Mouse (Mus musculus): ENCODE results near the gene Olfr1314. TPM values are rescaled to one million over a fixed set of nuclear protein-coding genes. Genes with fewer than 3 reads are reported as not detected.

The Olfr1314 gene
- polyA plus RNA-seq (2015; fragmentation: Nextera tagmentation; extraction: Ambion mirVana), result 0.05 TPM in 1 of 2 replicates, not detected in the other

DNA sequence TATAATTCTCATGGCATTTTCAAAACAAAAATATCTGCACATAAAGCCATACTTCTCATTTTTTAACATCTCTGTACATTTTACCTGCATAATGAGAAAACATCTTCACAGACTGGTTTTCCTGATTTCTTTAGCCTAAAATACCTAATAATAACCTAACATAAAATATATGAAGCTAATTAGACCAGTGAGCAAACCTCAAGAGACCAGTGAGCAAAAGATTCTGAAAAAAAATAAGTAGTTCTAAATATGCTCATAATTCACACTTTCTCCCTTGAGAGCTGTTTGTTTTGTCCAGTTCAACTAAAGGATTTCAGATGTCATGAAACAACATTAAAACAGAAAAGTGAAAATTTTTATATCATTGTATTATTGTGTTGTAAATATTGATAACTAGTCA, at the start of gene Olfr1314:
Olfr1314 (minus strand) TSS at position 101 of the 400 bp plus-strand sequence.
- no peaks in the 10 kb centered on the region for H3K4me1 ChIP-seq (replicated peaks)
- no peak within 1 kb of the TSS for H3K4me3 ChIP-seq
- H3K36me3 ChIP-seq, result no peaks in the 10 kb centered on the region
- H3K9me3 ChIP-seq, result no peaks in the 10 kb centered on the region
- H3K4me2 ChIP-seq, result no peak within 1 kb of the TSS
- ATAC-seq (ENCODE audit: low FRiP score, low read depth), result no peak
- no peak within 1 kb of the TSS for H3K27ac ChIP-seq (replicated peaks)
- no peak within 1 kb of the TSS for H3K9ac ChIP-seq
- no peaks in the 10 kb centered on the region for H3K27me3 ChIP-seq

- no peak for ATAC-seq (ENCODE audit: low FRiP score, low read depth)
- H3K4me1 ChIP-seq (replicated peaks), result no peaks in the 10 kb centered on the region
- H3K9ac ChIP-seq, result no peak within 1 kb of the TSS
- H3K4me2 ChIP-seq, result no peak within 1 kb of the TSS
- H3K36me3 ChIP-seq, result no peaks in the 10 kb centered on the region
- H3K27me3 ChIP-seq, result no peaks in the 10 kb centered on the region
- WGBS, result 84% methylated on average over 2 of the region's 2 CpGs
- no peaks in the 10 kb centered on the region for H3K9me3 ChIP-seq
- H3K27ac ChIP-seq (replicated peaks), result no peak within 1 kb of the TSS
- H3K4me3 ChIP-seq, result no peak within 1 kb of the TSS
Observed at GRCm38 (mm10) chr2:112140029-112140428, 43.4 kb upstream of the Olfr1314 start, which contains the start of gene Olfr1317. Gene Olfr1317 (plus strand): TSS chr2:112140329.

DNA sequence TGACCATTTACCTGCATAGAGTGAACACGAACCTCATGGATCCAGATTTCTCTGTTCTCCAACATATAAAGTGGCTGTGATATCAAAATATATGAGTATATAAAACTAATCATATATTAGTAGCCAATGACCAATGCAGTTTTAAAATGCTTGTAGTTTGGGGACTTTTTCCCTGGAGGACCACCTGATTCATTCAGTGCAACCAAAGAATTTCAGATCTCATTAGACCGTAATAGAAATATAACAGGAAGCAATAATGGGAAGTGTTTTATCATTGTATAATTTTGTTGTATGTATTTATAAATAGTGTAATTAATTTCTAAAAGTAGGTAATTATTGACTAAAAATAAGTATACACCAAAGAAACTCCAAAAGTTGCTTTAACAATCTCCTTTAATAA, 38.3 kb upstream of the Olfr1314 start, which contains the start of gene Olfr1316:
Olfr1316 (minus strand) TSS at position 101 of the 400 bp plus-strand sequence.
- Histone ChIP-seq H3K4me2 (no peak within 1 kb of the TSS), H3K36me3 (no peaks in the 10 kb centered on the region), H3K4me1 (replicated peaks) (no peaks in the 10 kb centered on the region), H3K27me3 (no peaks in the 10 kb centered on the region), H3K9ac (no peak within 1 kb of the TSS), H3K27ac (replicated peaks) (no peak within 1 kb of the TSS), H3K4me3 (no peak within 1 kb of the TSS), H3K9me3 (no peaks in the 10 kb centered on the region)
- ATAC-seq (ENCODE audit: low FRiP score, low read depth), result no peak
- WGBS, result 89% methylated on average over 2 of the region's 2 CpGs

GRCm38 (mm10) chr2:112115340-112115739, 18.8 kb upstream of the Olfr1314 start, which contains the start of gene Olfr1315-ps1:
Gene Olfr1315-ps1 (minus strand): TSS chr2:112115440.
- no peak within 1 kb of the TSS for H3K4me3 ChIP-seq
- H3K9me3 ChIP-seq, result no peaks in the 10 kb centered on the region
- H3K27me3 ChIP-seq, result no peaks in the 10 kb centered on the region
- H3K4me1 ChIP-seq (replicated peaks), result no peaks in the 10 kb centered on the region
- H3K4me2 ChIP-seq, result no peak within 1 kb of the TSS
- H3K9ac ChIP-seq, result no peak within 1 kb of the TSS
- 78% methylated on average over 1 of the region's 1 CpGs for WGBS
- H3K27ac ChIP-seq (replicated peaks), result no peak within 1 kb of the TSS
- H3K36me3 ChIP-seq, result no peaks in the 10 kb centered on the region
- ATAC-seq (ENCODE audit: low FRiP score, low read depth), result no peak

GRCm38 (mm10) chr2:112077743-112078142, 18.8 kb downstream of the Olfr1314 start, which contains the start of gene Olfr1313:
Gene Olfr1313 (minus strand): TSS chr2:112077843.
- Histone ChIP-seq H3K4me3 (no peak within 1 kb of the TSS), H3K36me3 (no peaks in the 10 kb centered on the region), H3K27ac (replicated peaks) (no peak within 1 kb of the TSS), H3K9me3 (no peaks in the 10 kb centered on the region), H3K9ac (no peak within 1 kb of the TSS), H3K27me3 (no peaks in the 10 kb centered on the region), H3K4me2 (no peak within 1 kb of the TSS), H3K4me1 (replicated peaks) (no peaks in the 10 kb centered on the region)
- no peak for ATAC-seq (ENCODE audit: low FRiP score, low read depth)

- no peak for ATAC-seq (ENCODE audit: low FRiP score, low read depth)
- Histone ChIP-seq H3K36me3 (no peaks in the 10 kb centered on the region), H3K4me2 (no peak within 1 kb of the TSS), H3K4me1 (replicated peaks) (no peaks in the 10 kb centered on the region), H3K9ac (no peak within 1 kb of the TSS), H3K9me3 (no peaks in the 10 kb centered on the region), H3K27me3 (no peaks in the 10 kb centered on the region), H3K27ac (replicated peaks) (no peak within 1 kb of the TSS), H3K4me3 (no peak within 1 kb of the TSS)
- 43% methylated on average over 1 of the region's 1 CpGs for WGBS
Observed at GRCm38 (mm10) chr2:112050138-112050537, 46.4 kb downstream of the Olfr1314 start, which contains the start of gene Olfr1312. Gene Olfr1312 (minus strand): TSS chr2:112050238.

Other genes with a start within 250 kb of the Olfr1314 start
- not detected in 2 replicates for gene Olfr1305, start 219.6 kb downstream of the Olfr1314 start, polyA plus RNA-seq (2015; fragmentation: Nextera tagmentation; extraction: Ambion mirVana)
- gene Olfr1306, start 180.5 kb downstream of the Olfr1314 start, polyA plus RNA-seq (2015; fragmentation: Nextera tagmentation; extraction: Ambion mirVana), result not detected in 2 replicates
- gene Olfr1307, start 147.3 kb downstream of the Olfr1314 start, polyA plus RNA-seq (2015; fragmentation: Nextera tagmentation; extraction: Ambion mirVana), result 0.01 TPM in 1 of 2 replicates, not detected in the other
- not detected in 2 replicates for gene Olfr1308, start 131.8 kb downstream of the Olfr1314 start, polyA plus RNA-seq (2015; fragmentation: Nextera tagmentation; extraction: Ambion mirVana)
- not detected in 2 replicates for gene Olfr1309, start 106.5 kb downstream of the Olfr1314 start, polyA plus RNA-seq (2015; fragmentation: Nextera tagmentation; extraction: Ambion mirVana)
- not detected in 2 replicates for gene Olfr1310, start 84.1 kb downstream of the Olfr1314 start, polyA plus RNA-seq (2015; fragmentation: Nextera tagmentation; extraction: Ambion mirVana)
- gene Olfr1311, start 72.4 kb downstream of the Olfr1314 start, polyA plus RNA-seq (2015; fragmentation: Nextera tagmentation; extraction: Ambion mirVana), result not detected in 2 replicates
- gene Olfr1312, start 46.5 kb downstream of the Olfr1314 start, polyA plus RNA-seq (2015; fragmentation: Nextera tagmentation; extraction: Ambion mirVana), result not detected in 2 replicates
- not detected in 2 replicates for gene Olfr1313, start 18.9 kb downstream of the Olfr1314 start, polyA plus RNA-seq (2015; fragmentation: Nextera tagmentation; extraction: Ambion mirVana)
- not detected in 2 replicates for gene Olfr1315-ps1, start 18.7 kb upstream of the Olfr1314 start, polyA plus RNA-seq (2015; fragmentation: Nextera tagmentation; extraction: Ambion mirVana)
- not detected in 2 replicates for gene Olfr1316, start 38.2 kb upstream of the Olfr1314 start, polyA plus RNA-seq (2015; fragmentation: Nextera tagmentation; extraction: Ambion mirVana)
- gene Olfr1317, start 43.5 kb upstream of the Olfr1314 start, polyA plus RNA-seq (2015; fragmentation: Nextera tagmentation; extraction: Ambion mirVana), result not detected in 2 replicates
- 0.07 and 0.16 TPM in 2 replicates for gene Olfr1318, start 57.4 kb upstream of the Olfr1314 start, polyA plus RNA-seq (2015; fragmentation: Nextera tagmentation; extraction: Ambion mirVana)
- 24.4 and 27.4 TPM in 2 replicates for gene Lpcat4, start 142.7 kb upstream of the Olfr1314 start, polyA plus RNA-seq (2015; fragmentation: Nextera tagmentation; extraction: Ambion mirVana)
- gene Nutm1, start 162.5 kb upstream of the Olfr1314 start, polyA plus RNA-seq (2015; fragmentation: Nextera tagmentation; extraction: Ambion mirVana), result 0.04 and 0.05 TPM in 2 replicates
- 180 and 199 TPM in 2 replicates for gene Nop10, start 165.1 kb upstream of the Olfr1314 start, polyA plus RNA-seq (2015; fragmentation: Nextera tagmentation; extraction: Ambion mirVana)
- 16.4 and 16.9 TPM in 2 replicates for gene Slc12a6, start 169.0 kb upstream of the Olfr1314 start, polyA plus RNA-seq (2015; fragmentation: Nextera tagmentation; extraction: Ambion mirVana)
- not detected in 2 replicates for gene Gm21985, start 169.5 kb upstream of the Olfr1314 start, polyA plus RNA-seq (2015; fragmentation: Nextera tagmentation; extraction: Ambion mirVana)

Measured in hindbrain, embryonic 15.5 days (tissue).